Mouse (Mus musculus): Measurements from ENCODE around the gene Ly86.
A peak's percentile ranks its signal among the peaks of the same experiment; 100 is the strongest.

Ly86 gene

GRCm38 (mm10) chr13:37353868-37354267, 8.9 kb downstream of the Ly86 start:
- DNase-seq (ENCODE audit: low spot score in 2 of 2): no peak

DNA sequence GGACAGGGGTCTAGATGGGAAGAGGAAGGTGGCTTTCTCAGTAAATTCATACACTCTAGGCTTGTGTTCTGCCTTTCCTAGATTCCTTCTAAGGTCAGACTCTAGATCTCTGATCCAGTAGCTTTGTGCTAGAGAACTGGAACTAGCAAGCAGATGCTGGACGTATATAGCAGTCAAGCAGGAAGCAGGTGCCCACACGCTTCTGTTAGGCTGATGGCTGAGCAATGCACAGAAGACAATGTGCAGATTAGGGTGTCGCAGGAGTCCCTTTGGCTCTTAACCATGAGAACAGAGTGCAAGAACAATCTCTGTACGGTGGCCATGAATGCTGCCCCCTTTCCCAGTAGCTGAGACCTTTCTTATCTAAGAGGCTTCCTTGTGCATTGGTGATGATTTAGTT, 9.4 kb downstream of the Ly86 start:
- no peak for DNase-seq (ENCODE audit: low spot score in 2 of 2)

GRCm38 (mm10) chr13:37355642-37356331, 10.8 kb downstream of the Ly86 start:
- DNase-seq (ENCODE audit: low spot score in 2 of 2): no peak

GRCm38 (mm10) chr13:37356549-37356948, 11.5 kb downstream of the Ly86 start:
- DNase-seq (ENCODE audit: low spot score in 2 of 2): no peak

DNA sequence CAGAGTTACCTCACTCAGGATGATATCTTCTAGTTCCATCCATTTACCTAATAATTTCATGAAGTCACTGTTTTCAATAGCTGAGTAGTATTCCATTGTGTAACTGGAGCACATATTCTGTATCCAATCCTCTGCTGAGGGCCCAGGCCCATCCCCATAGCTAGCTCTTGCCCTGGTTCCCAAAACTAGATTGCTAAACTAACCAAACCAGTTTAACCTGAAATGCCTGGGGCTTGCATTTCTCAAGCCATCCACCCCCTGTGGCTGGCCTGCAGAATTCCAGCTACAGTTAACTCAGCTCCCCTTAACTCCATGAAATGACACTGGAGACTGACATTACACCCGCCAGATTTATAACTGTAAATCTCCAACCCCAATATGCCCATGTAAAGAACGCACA, 13.1 kb downstream of the Ly86 start:
- no peak for DNase-seq (ENCODE audit: low spot score in 2 of 2)

- DNase-seq (ENCODE audit: low spot score in 2 of 2): no peak
Measured at GRCm38 (mm10) chr13:37361249-37361648, 16.2 kb downstream of the Ly86 start.

DNA sequence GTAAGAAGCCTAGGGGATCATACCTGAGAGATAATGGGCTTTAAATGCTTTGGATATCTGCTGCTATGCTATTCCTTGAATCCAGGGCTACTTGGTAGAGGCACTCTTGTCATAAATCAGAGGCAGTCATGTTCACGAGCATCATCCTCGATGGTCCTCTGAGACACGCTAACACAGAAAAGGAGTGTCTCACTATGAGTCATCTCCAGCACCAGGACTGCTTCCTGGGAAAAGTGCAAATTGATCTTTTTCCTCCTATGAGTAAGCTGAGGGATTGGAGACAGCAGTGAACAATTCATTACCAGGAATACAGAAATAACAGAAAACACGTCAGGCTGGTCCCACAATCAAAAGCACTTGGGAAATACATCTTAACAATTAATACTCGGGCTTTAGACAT, 19.3 kb downstream of the Ly86 start:
- no peak for DNase-seq (ENCODE audit: low spot score in 2 of 2)

- DNase-seq (ENCODE audit: low spot score in 2 of 2): no peak
Measured at GRCm38 (mm10) chr13:37376411-37376810, 31.4 kb downstream of the Ly86 start.

GRCm38 (mm10) chr13:37388222-37389202, 43.5 kb downstream of the Ly86 start:
- peak in 1 of 2 experiments; percentile 45 for DNase-seq (ENCODE audit: low spot score in 2 of 2)

GRCm38 (mm10) chr13:37389296-37389695, 44.3 kb downstream of the Ly86 start:
- no peak for DNase-seq (ENCODE audit: low spot score in 2 of 2)

DNA sequence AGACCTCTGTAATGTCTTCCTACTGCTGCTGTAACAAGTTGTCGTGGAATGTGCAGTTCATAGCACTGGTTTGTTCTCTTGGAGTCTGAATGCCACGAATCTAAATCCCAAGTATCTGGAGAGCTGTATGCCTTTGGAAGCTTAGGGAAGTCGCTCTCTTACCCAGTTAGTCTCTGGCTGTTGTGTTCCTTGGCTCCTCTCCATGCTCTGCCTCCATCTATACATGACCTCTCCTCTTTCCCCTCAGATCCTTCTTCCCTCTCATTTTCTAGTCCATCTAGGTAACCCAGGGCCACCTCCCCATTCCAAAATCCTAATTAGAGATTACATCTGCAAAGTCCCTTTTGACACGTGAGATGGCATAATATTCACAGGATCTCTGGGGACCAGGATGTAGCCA, 53.8 kb downstream of the Ly86 start:
- no peak for DNase-seq (ENCODE audit: low spot score in 2 of 2)

DNA sequence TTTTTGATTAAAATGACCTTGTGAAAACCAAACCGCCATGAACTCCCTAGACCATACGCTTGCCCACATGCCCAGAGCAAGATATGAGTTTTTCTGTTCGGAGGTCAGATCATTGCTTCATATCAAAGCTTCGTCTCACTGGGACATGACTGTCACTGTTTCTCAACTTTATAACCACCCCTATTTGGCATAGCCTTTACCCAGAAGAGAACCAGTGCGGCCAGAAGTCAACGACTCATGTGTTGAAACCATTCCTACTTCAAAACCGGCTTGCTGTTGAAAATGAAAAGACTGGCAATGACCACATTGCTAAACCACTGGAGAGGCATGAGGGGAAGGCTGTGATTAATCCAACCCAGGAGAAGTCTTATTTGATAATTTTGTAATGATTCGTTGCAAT, 54.3 kb downstream of the Ly86 start:
- DNase-seq (ENCODE audit: low spot score in 2 of 2): no peak

DNA sequence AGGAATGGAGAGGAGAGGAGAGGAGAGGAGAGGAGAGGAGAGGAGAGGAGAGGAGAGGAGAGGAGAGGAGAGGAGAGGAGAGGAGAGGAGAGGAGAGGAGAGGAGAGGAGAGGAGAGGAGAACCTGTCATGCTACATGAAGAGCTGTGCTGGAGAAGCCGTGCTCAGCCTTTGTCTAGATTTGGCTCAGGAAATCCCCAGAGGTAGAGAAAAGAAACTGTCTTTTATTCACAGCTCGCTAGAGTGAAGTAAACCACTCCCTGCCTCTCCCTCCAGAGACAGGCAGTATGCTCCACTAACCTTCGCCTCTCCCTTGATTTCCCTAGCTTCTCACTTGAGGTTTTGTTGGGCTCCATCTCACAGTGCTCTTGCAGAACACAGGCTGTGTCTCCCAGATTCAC, 57.4 kb downstream of the Ly86 start:
- no peak for DNase-seq (ENCODE audit: low spot score in 2 of 2)

DNA sequence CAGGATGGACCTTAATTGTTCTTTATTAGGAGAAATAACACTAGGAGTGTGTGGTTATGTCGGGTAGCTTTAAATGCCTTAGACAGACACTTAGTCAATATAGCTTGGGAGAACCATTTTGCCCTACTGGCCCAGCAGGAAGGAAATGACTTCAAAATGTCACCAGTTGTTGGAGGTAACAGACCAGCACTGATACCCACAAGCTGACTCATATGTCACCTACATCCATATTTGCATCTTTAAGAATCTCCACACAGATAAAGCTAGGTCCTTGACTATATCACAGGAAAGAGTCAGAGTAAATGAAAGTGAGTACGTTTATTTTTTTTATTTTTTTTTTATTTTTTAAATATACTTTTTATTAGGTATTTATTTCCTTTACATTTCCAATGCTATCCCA, 58.7 kb downstream of the Ly86 start:
- DNase-seq (ENCODE audit: low spot score in 2 of 2): no peak

GRCm38 (mm10) chr13:37415696-37416095, 70.7 kb downstream of the Ly86 start:
- DNase-seq (ENCODE audit: low spot score in 2 of 2): no peak

DNA sequence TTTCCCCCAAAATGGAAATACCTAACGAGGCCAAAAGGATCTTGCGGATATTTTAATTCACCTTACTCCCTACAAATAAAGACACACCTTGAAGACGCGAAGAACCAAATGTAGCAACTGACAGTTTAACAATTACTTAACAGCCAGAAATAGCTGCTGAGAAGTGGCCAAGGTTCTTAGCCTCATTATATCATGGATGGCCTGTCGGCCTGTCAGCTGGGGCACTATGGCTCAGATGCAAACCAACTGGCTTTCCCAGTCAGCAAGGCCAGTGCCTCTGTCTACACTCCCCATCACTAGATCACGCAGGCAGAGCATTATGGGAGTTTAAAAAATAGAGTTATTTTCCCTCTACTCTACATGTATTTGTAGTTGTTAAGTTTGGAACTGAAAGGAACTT, 78.4 kb downstream of the Ly86 start:
- DNase-seq (ENCODE audit: low spot score in 2 of 2): no peak

GRCm38 (mm10) chr13:37424904-37425303, 79.9 kb downstream of the Ly86 start:
- no peak for DNase-seq (ENCODE audit: low spot score in 2 of 2)

- DNase-seq (ENCODE audit: low spot score in 2 of 2): no peak
Measured at GRCm38 (mm10) chr13:37425406-37425805, 80.4 kb downstream of the Ly86 start.

DNA sequence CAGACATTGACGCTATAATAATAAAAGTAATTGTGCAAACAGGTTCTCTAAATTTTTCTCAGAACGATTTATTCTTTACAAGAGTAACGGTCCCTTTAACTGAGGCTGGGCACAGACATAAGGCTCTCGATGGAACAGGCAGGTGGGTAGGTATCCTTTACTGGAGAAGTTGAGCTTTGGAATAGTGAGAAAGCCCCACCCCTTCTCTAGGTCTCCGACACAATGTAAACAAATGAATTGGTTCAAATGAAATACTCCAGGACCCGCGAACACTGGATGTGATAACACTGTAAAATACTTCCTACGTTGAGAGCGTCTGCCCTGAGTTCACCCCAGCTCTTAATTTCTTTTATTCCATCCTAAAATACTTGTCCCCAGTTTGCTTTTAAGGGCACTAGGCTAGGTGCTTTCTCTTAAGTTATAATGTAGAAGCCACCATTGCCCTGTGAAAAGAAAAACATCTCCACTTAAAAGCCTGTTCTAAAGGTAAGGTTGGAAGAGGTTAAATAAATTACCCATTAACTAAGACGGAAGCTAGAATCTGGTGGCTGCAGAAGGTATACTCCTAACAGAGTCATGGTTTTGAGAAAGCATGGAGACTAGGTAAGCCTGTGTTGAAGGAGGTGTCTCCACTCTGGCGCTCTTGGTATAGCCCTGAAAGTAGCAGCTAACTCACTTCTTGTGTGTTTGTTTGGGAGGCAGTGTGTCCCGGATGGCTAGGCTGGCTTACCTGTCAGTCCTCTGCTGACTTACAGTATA, 81.7 kb downstream of the Ly86 start:
- no peak for DNase-seq (ENCODE audit: low spot score in 2 of 2)

GRCm38 (mm10) chr13:37428496-37428895, 83.5 kb downstream of the Ly86 start:
- no peak for DNase-seq (ENCODE audit: low spot score in 2 of 2)

- DNase-seq (ENCODE audit: low spot score in 2 of 2): no peak
Measured at GRCm38 (mm10) chr13:37429661-37430271, 84.8 kb downstream of the Ly86 start.

- no peak for DNase-seq (ENCODE audit: low spot score in 2 of 2)
Measured at GRCm38 (mm10) chr13:37431707-37432106, 86.7 kb downstream of the Ly86 start.
